Mouse (Mus musculus) brain, embryonic 18.5 days (tissue): ENCODE measurements around the gene Tbc1d9b.

Experiments used
- DNase-seq: peaks from one replicate; pipeline ENCODE4 v3.0.0-alpha.2; 2012; ENCODE audit warnings: low read depth, low spot score

Tbc1d9b gene

GRCm38 (mm10) chr11:50176351-50176750 is 45.2 kb downstream of the Tbc1d9b start:
- no peak for DNase-seq

GRCm38 (mm10) chr11:50177111-50177510 is 45.9 kb downstream of the Tbc1d9b start:
- DNase-seq: no peak

GRCm38 (mm10) chr11:50178532-50179488 is 47.6 kb downstream of the Tbc1d9b start:
- no peak for DNase-seq

- DNase-seq: no peak
Measured at GRCm38 (mm10) chr11:50180478-50181231, 49.5 kb downstream of the Tbc1d9b start.

- DNase-seq: no peak
Measured at GRCm38 (mm10) chr11:50182702-50183101, 51.5 kb downstream of the Tbc1d9b start.

GRCm38 (mm10) chr11:50184788-50185187 is 53.6 kb downstream of the Tbc1d9b start:
- DNase-seq: no peak

- no peak for DNase-seq
Measured at GRCm38 (mm10) chr11:50188682-50189081, 57.5 kb downstream of the Tbc1d9b start.

- no peak for DNase-seq
Measured at GRCm38 (mm10) chr11:50190362-50190761, 59.2 kb downstream of the Tbc1d9b start.

- DNase-seq: no peak
Measured at GRCm38 (mm10) chr11:50192278-50192677, 61.1 kb downstream of the Tbc1d9b start.

- no peak for DNase-seq
Measured at GRCm38 (mm10) chr11:50194070-50194469, 62.9 kb downstream of the Tbc1d9b start.

GRCm38 (mm10) chr11:50194793-50195192 is 63.6 kb downstream of the Tbc1d9b start:
- no peak for DNase-seq

- DNase-seq: no peak
Measured at GRCm38 (mm10) chr11:50197500-50197899, 66.3 kb downstream of the Tbc1d9b start.

- DNase-seq: no peak
Measured at GRCm38 (mm10) chr11:50198219-50198846, 67.1 kb downstream of the Tbc1d9b start.

- no peak for DNase-seq
Measured at GRCm38 (mm10) chr11:50198916-50199315, 67.7 kb downstream of the Tbc1d9b start.

GRCm38 (mm10) chr11:50200613-50201012 is 69.4 kb downstream of the Tbc1d9b start:
- DNase-seq: no peak

GRCm38 (mm10) chr11:50201590-50201989 is 70.4 kb downstream of the Tbc1d9b start:
- DNase-seq: no peak

GRCm38 (mm10) chr11:50203302-50203827 is 72.2 kb downstream of the Tbc1d9b start:
- DNase-seq: no peak

GRCm38 (mm10) chr11:50205434-50205833 is 74.2 kb downstream of the Tbc1d9b start:
- no peak for DNase-seq

GRCm38 (mm10) chr11:50206037-50206436 is 74.8 kb downstream of the Tbc1d9b start:
- DNase-seq: no peak

GRCm38 (mm10) chr11:50207344-50207743 is 76.1 kb downstream of the Tbc1d9b start:
- DNase-seq: no peak

GRCm38 (mm10) chr11:50208039-50208438 is 76.8 kb downstream of the Tbc1d9b start:
- no peak for DNase-seq

- peak; percentile 87 for DNase-seq
Measured at GRCm38 (mm10) chr11:50210101-50210504, 78.9 kb downstream of the Tbc1d9b start.
